In genomic region chr2:132513371-132514181, GRCm38 (mm10) we compare ENCODE assay signal across 12 mouse cellular contexts.
DNase-seq lines count a peak whose midpoint lies in the region; ATAC-seq and TF ChIP-seq lines count a peak whose summit lies in the region.
"Had no signal": no experiment of that assay in that cellular context is flagged by ENCODE, and none has a peak within 500 bp of the region (broad histone marks: within the 10 kb centered on the region; RNA-seq: fewer than 3 reads in every experiment).

No protein-coding gene starts in this region.

- no peak for TF ChIP-seq EP300 in MEL (IDR thresholded peaks at IDR 0.05; ENCODE audit: low read depth in 1 of 2, low read length in 2 of 2)

- no peak for TF ChIP-seq POLR2A in MEL (IDR thresholded peaks at IDR 0.05; ENCODE audit: control insufficient read depth in 1 of 2, insufficient read depth in 1 of 2, low read depth in 1 of 2, low read length in 2 of 2, poor library complexity in 1 of 2)
- TF ChIP-seq POLR2A in olfactory bulb, adult 2 months (IDR thresholded peaks at IDR 0.05; ENCODE audit: insufficient read depth, low read depth, low read length) = no peak

- no peaks in the 10 kb centered on the region for H3K79me2 ChIP-seq in MEL (ENCODE audit: control insufficient read depth, insufficient read depth, low read length, poor library complexity)

- peak; percentile 61 to 65 for DNase-seq in frontal cortex, adult 2 months (ENCODE audit: extremely low spot score in 1 of 2, low spot score in 1 of 2)
- no peak for DNase-seq in frontal cortex, postnatal 25 days (ENCODE audit: low spot score in 2 of 2)
- peak; percentile 66 for DNase-seq in MEL (ENCODE audit: low read depth, low spot score)
- DNase-seq in layer of hippocampus, adult 18-20 months (ENCODE audit: low spot score in 2 of 2) = peak; percentile 54 to 78
- DNase-seq: gastrocnemius, adult 2 months had no signal

- no peak overlapping the region for H3K4me2 ChIP-seq in forebrain, embryonic 12.5 days
- no peak overlapping the region for H3K4me2 ChIP-seq in neural tube, embryonic 15.5 days
- H3K4me2 ChIP-seq: limb, embryonic 15.5 days; midbrain, embryonic 12.5 days had no signal

- H3K27me3 ChIP-seq in MEL (ENCODE audit: control insufficient read depth in 1 of 2, insufficient read depth in 2 of 2, low read length in 2 of 2) = no peaks in the 10 kb centered on the region
- no peaks in the 10 kb centered on the region for H3K27me3 ChIP-seq in forebrain, embryonic 12.5 days
- H3K27me3 ChIP-seq in neural tube, embryonic 15.5 days (replicated peaks) = no peaks in the 10 kb centered on the region
- H3K27me3 ChIP-seq: limb, embryonic 15.5 days had no signal

- H3K27ac ChIP-seq in MEL (ENCODE audit: control insufficient read depth, low read depth, low read length) = peak overlapping the region; percentile 95
- H3K27ac ChIP-seq in olfactory bulb, adult 2 months (ENCODE audit: insufficient read depth, low read depth, low read length) = peak overlapping the region; percentile 33; the same call in 1 of the 2 replicates
- H3K27ac ChIP-seq in forebrain, embryonic 12.5 days = no peak overlapping the region
- H3K27ac ChIP-seq in neural tube, embryonic 15.5 days (replicated peaks) = no peak overlapping the region
- H3K27ac ChIP-seq: embryonic facial prominence, embryonic 10.5 days; gastrocnemius, adult 2 months; limb, embryonic 15.5 days; midbrain, embryonic 12.5 days had no signal

- H3K4me1 ChIP-seq in MEL (ENCODE audit: control insufficient read depth in 1 of 2, insufficient read depth in 2 of 2, low read length in 2 of 2) = peaks cover 0 to 25% of the 10 kb centered on the region in 2 experiments; a peak in 3 of 4 replicates
- H3K4me1 ChIP-seq in olfactory bulb, adult 2 months (ENCODE audit: control insufficient read depth, insufficient read depth, low read length) = peaks cover 29% of the 10 kb centered on the region
- peaks cover 5% of the 10 kb centered on the region; the same call in 1 of the 2 replicates for H3K4me1 ChIP-seq in forebrain, embryonic 12.5 days
- no peaks in the 10 kb centered on the region for H3K4me1 ChIP-seq in neural tube, embryonic 15.5 days

- no peak for ATAC-seq in forebrain, embryonic 12.5 days (ENCODE audit: low FRiP score)
- no peak for ATAC-seq in granulocyte monocyte progenitor cell, adult 5-6 weeks (replicated peaks; ENCODE audit: poor library complexity, severe bottlenecking)
- no peak for ATAC-seq in neural tube, embryonic 15.5 days (ENCODE audit: low FRiP score)

- peak overlapping the region; percentile 43 to 63 for H3K4me3 ChIP-seq in MEL (ENCODE audit: control insufficient read depth in 1 of 2, insufficient read depth in 1 of 2, low read depth in 2 of 2, low read length in 2 of 2)
- H3K4me3 ChIP-seq in olfactory bulb, adult 2 months (ENCODE audit: insufficient read depth, low read depth, low read length) = no peak overlapping the region
- no peak overlapping the region for H3K4me3 ChIP-seq in forebrain, embryonic 12.5 days (replicated peaks)
- no peak overlapping the region for H3K4me3 ChIP-seq in neural tube, embryonic 15.5 days (replicated peaks)
- H3K4me3 ChIP-seq: embryonic facial prominence, embryonic 10.5 days; gastrocnemius, adult 2 months; limb, embryonic 15.5 days; midbrain, embryonic 12.5 days had no signal

- H3K9ac ChIP-seq in MEL (ENCODE audit: control insufficient read depth, low read depth, low read length, poor library complexity, severe bottlenecking) = peak overlapping the region; percentile 55
- no peak overlapping the region for H3K9ac ChIP-seq in forebrain, embryonic 12.5 days
- no peak overlapping the region for H3K9ac ChIP-seq in neural tube, embryonic 15.5 days (replicated peaks)
- H3K9ac ChIP-seq: limb, embryonic 15.5 days; midbrain, embryonic 12.5 days had no signal

- no peak for TF ChIP-seq CTCF in MEL (IDR thresholded peaks at IDR 0.05 in 2 of 3, conservative IDR thresholded peaks at IDR 0.05 in 1 of 3; ENCODE audit: control insufficient read depth in 1 of 3, insufficient read depth in 1 of 3, low read depth in 2 of 3, low read length in 3 of 3, poor library complexity in 1 of 3, severe bottlenecking in 1 of 3)
- TF ChIP-seq CTCF in olfactory bulb, adult 2 months (IDR thresholded peaks at IDR 0.05; ENCODE audit: insufficient read depth, low read depth, low read length) = no peak

- H3K9me3 ChIP-seq in MEL (replicated peaks; ENCODE audit: insufficient read depth, low read length) = no peaks in the 10 kb centered on the region
- H3K9me3 ChIP-seq in forebrain, embryonic 12.5 days = no peaks in the 10 kb centered on the region
- no peaks in the 10 kb centered on the region for H3K9me3 ChIP-seq in neural tube, embryonic 15.5 days (replicated peaks)
- H3K9me3 ChIP-seq: embryonic facial prominence, embryonic 10.5 days; limb, embryonic 15.5 days; midbrain, embryonic 12.5 days had no signal

- TF ChIP-seq RAD21 in MEL (IDR thresholded peaks at IDR 0.05; ENCODE audit: low read depth, low read length) = no peak

- H3K36me3 ChIP-seq in MEL (ENCODE audit: control insufficient read depth in 1 of 2, insufficient read depth in 2 of 2, low read length in 2 of 2) = peaks cover 0 to 7% of the 10 kb centered on the region in 2 experiments; a peak in 2 of 4 replicates
- no peaks in the 10 kb centered on the region for H3K36me3 ChIP-seq in forebrain, embryonic 12.5 days (replicated peaks)
- H3K36me3 ChIP-seq in neural tube, embryonic 15.5 days = no peaks in the 10 kb centered on the region
- H3K36me3 ChIP-seq: embryonic facial prominence, embryonic 10.5 days; limb, embryonic 15.5 days; midbrain, embryonic 12.5 days had no signal

- WGBS in olfactory bulb, adult 2 months = 39% methylated on average over 12 of the region's 12 CpGs
- 77% methylated on average over 12 of the region's 12 CpGs for WGBS in forebrain, embryonic 12.5 days
- WGBS in neural tube, embryonic 15.5 days = 75% methylated on average over 12 of the region's 12 CpGs

TF ChIP-seq in MEL, 35 proteins besides CTCF, POLR2A, EP300 and RAD21:
- no peak for TF ChIP-seq GABPA (IDR thresholded peaks at IDR 0.05; ENCODE audit: low read depth, low read length)
- peak; percentile 5; the same call in 1 of the 2 replicates for TF ChIP-seq SIN3A (IDR thresholded peaks at IDR 0.05; ENCODE audit: low read length)
- 0 out of 2 replicates have a peak, but pooled peaks have one; percentile 1 for TF ChIP-seq MXI1 (IDR thresholded peaks at IDR 0.05; ENCODE audit: low read depth, low read length)
- peak; percentile 22; the same call in 1 of the 2 replicates for TF ChIP-seq ZNF384 (IDR thresholded peaks at IDR 0.05; ENCODE audit: low read depth, low read length)

Comparison
In these comparisons a context has a peak if more than half of its experiments do, and no peak if none do; other contexts are left out.
1. DNase-seq: peak in frontal cortex, adult 2 months (2 of 2), MEL (single experiment) and layer of hippocampus, adult 18-20 months (2 of 2); none in frontal cortex, postnatal 25 days (0 of 2).
2. H3K27ac ChIP-seq: peak in MEL (single experiment) and olfactory bulb, adult 2 months (single experiment); none in forebrain, embryonic 12.5 days (single experiment) and neural tube, embryonic 15.5 days (single experiment).
3. H3K4me3 ChIP-seq: peak in MEL (2 of 2); none in olfactory bulb, adult 2 months (single experiment), forebrain, embryonic 12.5 days (single experiment) and neural tube, embryonic 15.5 days (single experiment).